Mouse (Mus musculus): Measurements from ENCODE around the gene Galnt16. TPM values are rescaled to one million over a fixed set of nuclear protein-coding genes. Genes with fewer than 3 reads are reported as not detected.

The Galnt16 gene
- polyA plus RNA-seq, 1 experiment = 1.2 TPM

DNA sequence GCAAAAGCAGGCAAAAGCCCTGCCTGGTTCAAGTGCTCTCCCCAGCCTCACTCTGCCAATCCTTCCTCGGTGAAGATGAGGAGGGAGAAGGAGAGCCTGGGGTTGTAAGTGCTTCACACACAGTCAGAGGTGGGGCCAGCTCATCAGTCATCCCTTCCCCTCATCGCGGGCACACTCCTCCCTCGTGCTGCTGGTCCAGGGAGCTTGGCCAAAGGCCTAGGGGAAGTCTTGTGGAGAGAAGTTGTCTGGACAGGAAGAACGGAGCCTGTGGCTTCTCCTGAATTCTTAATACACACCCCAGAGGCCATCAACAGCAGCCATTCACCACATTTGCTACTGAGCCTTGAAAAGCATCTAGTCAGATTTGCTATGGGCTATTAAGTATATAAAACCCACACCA lies 63.3 kb downstream of the Galnt16 start:
- Histone ChIP-seq H3K27me3 (ENCODE audit: control insufficient read depth, insufficient read depth, low read length) (no peaks in the 10 kb centered on the region), H3K4me3 (ENCODE audit: extremely low read depth, insufficient read depth, insufficient read length) (no peak overlapping the region), H3K4me1 (ENCODE audit: control insufficient read depth, insufficient read depth, insufficient read length) (no peaks in the 10 kb centered on the region), H3K36me3 (ENCODE audit: control insufficient read depth, insufficient read depth, low read length) (no peaks in the 10 kb centered on the region), H3K27ac (ENCODE audit: insufficient read depth, low read length) (no peak overlapping the region)
- no peak for DNase-seq (ENCODE audit: low read depth in 1 of 2, low spot score in 2 of 2)
- 49% methylated on average over 5 of the region's 5 CpGs for WGBS
- TF ChIP-seq CTCF (IDR thresholded peaks at IDR 0.05; ENCODE audit: extremely low read depth, insufficient read depth, insufficient read length, insufficient replicate concordance) = no peak
- no peak for TF ChIP-seq POLR2A (IDR thresholded peaks at IDR 0.05; ENCODE audit: low read depth, low read length)

DNA sequence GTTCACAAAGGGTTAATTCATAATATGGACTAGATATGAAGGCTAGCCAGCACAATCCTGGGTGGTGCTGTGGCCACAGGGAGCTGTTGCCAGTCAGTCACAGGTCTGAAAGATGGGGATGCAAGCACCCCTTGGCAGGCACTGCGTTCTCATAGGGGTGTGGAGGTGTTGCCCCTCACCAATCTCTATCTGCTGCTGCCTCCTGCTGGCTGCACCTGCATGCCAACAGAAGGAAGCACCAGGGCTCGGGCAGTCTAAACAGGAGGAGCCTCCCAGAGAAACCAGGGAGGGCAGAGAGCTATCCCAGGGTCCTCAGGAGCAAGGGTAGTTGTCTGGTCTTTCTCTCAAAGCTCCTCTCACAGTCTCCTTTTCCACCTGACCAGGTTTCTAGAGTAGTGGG lies 66.9 kb downstream of the Galnt16 start:
- no peak overlapping the region for H3K4me3 ChIP-seq (ENCODE audit: extremely low read depth, insufficient read depth, insufficient read length)
- H3K27ac ChIP-seq (ENCODE audit: insufficient read depth, low read length) = no peak overlapping the region
- DNase-seq (ENCODE audit: low read depth in 1 of 2, low spot score in 2 of 2) = no peak
- H3K27me3 ChIP-seq (ENCODE audit: control insufficient read depth, insufficient read depth, low read length) = no peaks in the 10 kb centered on the region
- H3K4me1 ChIP-seq (ENCODE audit: control insufficient read depth, insufficient read depth, insufficient read length) = no peaks in the 10 kb centered on the region
- TF ChIP-seq CTCF (IDR thresholded peaks at IDR 0.05; ENCODE audit: extremely low read depth, insufficient read depth, insufficient read length, insufficient replicate concordance) = no peak
- TF ChIP-seq POLR2A (IDR thresholded peaks at IDR 0.05; ENCODE audit: low read depth, low read length) = no peak
- no peaks in the 10 kb centered on the region for H3K36me3 ChIP-seq (ENCODE audit: control insufficient read depth, insufficient read depth, low read length)
- 37% methylated on average over 2 of the region's 2 CpGs for WGBS

DNA sequence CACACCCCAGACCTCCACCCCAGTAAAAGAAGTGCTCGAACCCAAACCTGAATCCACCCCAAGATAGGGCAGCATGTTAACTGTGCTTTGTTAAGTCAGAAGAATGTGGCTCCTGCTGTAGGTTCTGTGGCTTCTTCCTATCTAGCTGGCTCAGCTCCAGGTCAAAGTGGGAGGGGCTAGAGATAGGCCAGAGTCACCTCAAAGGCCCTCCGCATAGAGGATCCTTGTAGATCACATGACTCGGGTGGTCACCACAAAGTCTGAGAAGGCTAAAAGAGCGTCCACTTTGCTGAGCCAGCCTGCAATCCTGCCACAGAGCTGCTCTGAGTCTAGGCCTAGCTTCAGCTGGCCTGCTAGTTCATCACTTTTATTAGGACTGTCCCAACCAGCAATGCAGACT lies 76.1 kb downstream of the Galnt16 start:
- no peak for DNase-seq (ENCODE audit: low read depth in 1 of 2, low spot score in 2 of 2)
- Histone ChIP-seq H3K36me3 (ENCODE audit: control insufficient read depth, insufficient read depth, low read length) (no peaks in the 10 kb centered on the region), H3K4me1 (ENCODE audit: control insufficient read depth, insufficient read depth, insufficient read length) (no peaks in the 10 kb centered on the region), H3K4me3 (ENCODE audit: extremely low read depth, insufficient read depth, insufficient read length) (no peak overlapping the region), H3K27ac (ENCODE audit: insufficient read depth, low read length) (no peak overlapping the region), H3K27me3 (ENCODE audit: control insufficient read depth, insufficient read depth, low read length) (no peaks in the 10 kb centered on the region)
- WGBS = 71% methylated on average over 4 of the region's 4 CpGs
- TF ChIP-seq CTCF (IDR thresholded peaks at IDR 0.05; ENCODE audit: extremely low read depth, insufficient read depth, insufficient read length, insufficient replicate concordance) (no peak), POLR2A (IDR thresholded peaks at IDR 0.05; ENCODE audit: low read depth, low read length) (no peak)

DNA sequence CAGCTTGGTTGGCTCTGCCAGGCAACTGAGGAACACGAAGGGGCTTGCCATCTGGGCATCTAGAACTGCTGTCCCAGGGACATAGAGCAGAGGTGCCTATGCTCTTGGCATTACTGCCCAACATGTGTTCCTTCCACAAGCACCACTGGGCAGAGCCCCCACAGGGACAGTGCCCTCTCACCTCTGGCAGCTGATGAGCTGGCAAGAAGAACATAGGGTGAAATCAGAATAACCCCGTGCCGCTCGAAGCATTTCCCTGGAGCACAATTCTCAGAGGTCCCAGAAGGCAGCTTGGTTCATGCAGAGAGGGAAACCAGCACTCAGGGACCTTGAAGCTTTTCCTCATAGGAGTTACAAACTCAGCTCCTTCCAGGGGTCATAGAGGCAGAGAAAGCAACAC lies 76.7 kb downstream of the Galnt16 start:
- no peak for TF ChIP-seq CTCF (IDR thresholded peaks at IDR 0.05; ENCODE audit: extremely low read depth, insufficient read depth, insufficient read length, insufficient replicate concordance)
- TF ChIP-seq POLR2A (IDR thresholded peaks at IDR 0.05; ENCODE audit: low read depth, low read length) = no peak
- no peak overlapping the region for H3K4me3 ChIP-seq (ENCODE audit: extremely low read depth, insufficient read depth, insufficient read length)
- WGBS = 93% methylated on average over 4 of the region's 4 CpGs
- DNase-seq (ENCODE audit: low read depth in 1 of 2, low spot score in 2 of 2) = no peak
- H3K27ac ChIP-seq (ENCODE audit: insufficient read depth, low read length) = no peak overlapping the region
- H3K36me3 ChIP-seq (ENCODE audit: control insufficient read depth, insufficient read depth, low read length) = no peaks in the 10 kb centered on the region
- no peaks in the 10 kb centered on the region for H3K27me3 ChIP-seq (ENCODE audit: control insufficient read depth, insufficient read depth, low read length)
- H3K4me1 ChIP-seq (ENCODE audit: control insufficient read depth, insufficient read depth, insufficient read length) = no peaks in the 10 kb centered on the region

DNA sequence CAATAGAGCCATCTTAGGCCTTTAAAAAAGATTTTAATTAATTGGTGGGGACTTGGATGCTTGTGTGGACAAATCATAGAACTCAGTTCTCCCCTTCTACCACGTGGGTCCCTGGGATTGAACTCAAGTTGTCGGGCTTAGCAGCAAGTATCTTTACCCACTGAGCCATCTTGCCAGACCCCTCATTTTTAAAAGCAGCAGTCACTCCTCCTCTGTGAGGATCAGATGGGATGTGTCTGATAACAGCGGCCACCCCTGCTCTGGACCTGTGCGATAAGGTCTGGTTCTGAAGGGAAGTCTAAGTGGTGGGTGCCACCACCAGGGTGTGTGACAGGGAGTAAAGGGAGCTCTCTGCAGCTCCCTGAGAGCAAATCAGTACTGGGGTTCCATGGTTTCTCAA lies 77.5 kb downstream of the Galnt16 start:
- Histone ChIP-seq H3K27me3 (ENCODE audit: control insufficient read depth, insufficient read depth, low read length) (no peaks in the 10 kb centered on the region), H3K27ac (ENCODE audit: insufficient read depth, low read length) (no peak overlapping the region), H3K4me1 (ENCODE audit: control insufficient read depth, insufficient read depth, insufficient read length) (no peaks in the 10 kb centered on the region), H3K36me3 (ENCODE audit: control insufficient read depth, insufficient read depth, low read length) (no peaks in the 10 kb centered on the region), H3K4me3 (ENCODE audit: extremely low read depth, insufficient read depth, insufficient read length) (no peak overlapping the region)
- no peak for DNase-seq (ENCODE audit: low read depth in 1 of 2, low spot score in 2 of 2)
- WGBS = 84% methylated on average over 4 of the region's 4 CpGs
- no peak for TF ChIP-seq CTCF (IDR thresholded peaks at IDR 0.05; ENCODE audit: extremely low read depth, insufficient read depth, insufficient read length, insufficient replicate concordance)
- no peak for TF ChIP-seq POLR2A (IDR thresholded peaks at IDR 0.05; ENCODE audit: low read depth, low read length)

DNA sequence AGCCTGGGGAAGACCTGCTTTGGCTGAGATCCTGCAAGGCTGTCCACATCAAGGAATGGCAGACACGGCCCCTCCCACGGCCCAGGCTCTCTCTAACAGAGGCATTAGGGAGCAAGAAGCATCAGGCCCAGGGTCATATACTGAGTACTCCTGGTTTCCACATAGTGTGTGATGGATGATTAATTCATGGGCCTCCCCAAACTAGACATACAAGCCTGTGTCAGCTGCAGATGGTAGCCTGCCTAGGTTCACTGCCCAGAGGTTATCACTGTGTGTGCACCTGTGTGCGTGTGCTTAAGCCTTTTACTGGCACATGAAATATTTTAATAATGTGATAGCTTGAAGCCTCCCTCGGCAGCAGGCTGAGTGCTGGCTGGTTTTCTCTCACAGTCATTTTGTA lies 77.9 kb downstream of the Galnt16 start:
- DNase-seq (ENCODE audit: low read depth in 1 of 2, low spot score in 2 of 2) = no peak
- Histone ChIP-seq H3K4me3 (ENCODE audit: extremely low read depth, insufficient read depth, insufficient read length) (no peak overlapping the region), H3K27me3 (ENCODE audit: control insufficient read depth, insufficient read depth, low read length) (no peaks in the 10 kb centered on the region), H3K36me3 (ENCODE audit: control insufficient read depth, insufficient read depth, low read length) (no peaks in the 10 kb centered on the region), H3K4me1 (ENCODE audit: control insufficient read depth, insufficient read depth, insufficient read length) (no peaks in the 10 kb centered on the region), H3K27ac (ENCODE audit: insufficient read depth, low read length) (no peak overlapping the region)
- 82% methylated on average over 4 of the region's 4 CpGs for WGBS
- TF ChIP-seq POLR2A (IDR thresholded peaks at IDR 0.05; ENCODE audit: low read depth, low read length) (no peak), CTCF (IDR thresholded peaks at IDR 0.05; ENCODE audit: extremely low read depth, insufficient read depth, insufficient read length, insufficient replicate concordance) (no peak)

DNA sequence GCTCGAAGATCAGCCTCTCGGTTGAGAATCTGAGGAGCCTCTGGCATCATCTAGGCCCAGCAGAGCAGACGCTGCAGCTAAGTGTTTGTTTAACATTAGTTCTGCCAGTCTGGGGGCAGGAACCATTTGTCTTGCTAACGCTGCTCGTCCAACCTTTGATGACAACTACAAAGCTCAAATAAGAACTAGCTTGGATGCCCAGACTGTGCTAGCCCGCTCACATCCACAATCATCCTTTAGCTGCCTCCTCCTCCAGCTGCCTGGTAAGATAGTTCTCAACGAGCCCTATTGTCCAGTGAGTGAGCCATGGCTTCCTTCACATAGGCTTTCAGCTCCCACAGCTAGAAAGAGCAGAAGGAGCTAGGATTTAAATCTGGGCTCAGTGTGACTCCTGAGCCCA lies 80.2 kb downstream of the Galnt16 start:
- TF ChIP-seq CTCF (IDR thresholded peaks at IDR 0.05; ENCODE audit: extremely low read depth, insufficient read depth, insufficient read length, insufficient replicate concordance) = no peak
- TF ChIP-seq POLR2A (IDR thresholded peaks at IDR 0.05; ENCODE audit: low read depth, low read length) = no peak
- Histone ChIP-seq H3K27me3 (ENCODE audit: control insufficient read depth, insufficient read depth, low read length) (no peaks in the 10 kb centered on the region), H3K4me3 (ENCODE audit: extremely low read depth, insufficient read depth, insufficient read length) (no peak overlapping the region), H3K27ac (ENCODE audit: insufficient read depth, low read length) (no peak overlapping the region), H3K4me1 (ENCODE audit: control insufficient read depth, insufficient read depth, insufficient read length) (no peaks in the 10 kb centered on the region), H3K36me3 (ENCODE audit: control insufficient read depth, insufficient read depth, low read length) (no peaks in the 10 kb centered on the region)
- no peak for DNase-seq (ENCODE audit: low read depth in 1 of 2, low spot score in 2 of 2)
- 79% methylated on average over 7 of the region's 7 CpGs for WGBS

Data from spleen, adult 2 months (tissue).